Mouse (Mus musculus) forebrain, postnatal 0 days (tissue): ENCODE data around the gene Fam102b. TPM values are rescaled to one million over a fixed set of nuclear protein-coding genes. Genes with fewer than 3 reads are reported as not detected.
A peak's percentile ranks its signal among the peaks of the same experiment; 100 is the strongest.

ENCODE experiments used
- ATAC-seq: fragments of 200-750 bp; cut with Nextera tagmentation; 2 replicates; pipeline ENCODE4 v1.8.0; 2017; ENCODE audit warnings: mild to moderate bottlenecking, moderate library complexity
- DNase-seq: peaks from one replicate; pipeline ENCODE4 v3.0.0-alpha.2; 2015
- H3K27ac ChIP-seq: fragments of 300-500 bp; sonication (generic); 2 replicates; pipeline ENCODE4 v1.5.1; 2014; ENCODE audit warnings: low read depth, mild to moderate bottlenecking, antibody characterized with exemption, low read length, moderate library complexity, mixed read lengths
- H3K27me3 ChIP-seq: fragments of 300-500 bp; sonication (generic); 2 replicates; pipeline ENCODE4 v1.6.1; 2014; ENCODE audit warnings: mild to moderate bottlenecking, low read length, mixed read lengths; ENCODE audit not compliant: insufficient read depth
- H3K36me3 ChIP-seq: fragments of 300-500 bp; sonication (generic); 2 replicates; pipeline ENCODE4 v1.6.1; 2014; ENCODE audit warnings: mild to moderate bottlenecking, moderate library complexity; ENCODE audit not compliant: insufficient read depth
- H3K4me1 ChIP-seq: fragments of 300-500 bp; sonication (generic); 2 replicates; pipeline ENCODE4 v1.6.1; 2014; ENCODE audit warnings: antibody characterized with exemption; ENCODE audit not compliant: insufficient read depth
- H3K4me2 ChIP-seq: fragments of 300-500 bp; sonication (generic); 2 replicates; pipeline ENCODE4 v1.6.1; 2014; ENCODE audit warnings: low read depth, mild to moderate bottlenecking, moderate library complexity
- H3K4me3 ChIP-seq: fragments of 300-500 bp; sonication (generic); 2 replicates; pipeline ENCODE4 v1.5.1; 2014; ENCODE audit warnings: low read depth, low read length, mixed read lengths
- H3K9ac ChIP-seq: fragments of 300-500 bp; sonication (generic); 2 replicates; pipeline ENCODE4 v1.6.1; 2014; ENCODE audit warnings: mild to moderate bottlenecking
- H3K9me3 ChIP-seq: fragments of 300-500 bp; sonication (generic); 2 replicates; pipeline ENCODE4 v1.6.1; 2016; ENCODE audit warnings: low read length
- CTCF ChIP-seq: sonication (generic); IDR thresholded peaks from 2 replicates; pipeline ENCODE4 v1.5.1; 2016; ENCODE audit warnings: antibody characterized with exemption, control low read depth, low read depth
- WGBS: fragments of 180-500 bp; shearing (Covaris S2); extraction: QIAGEN DNeasy Blood & Tissue Kit; methylation state at CpG from one replicate; pipeline ENCODE4 v1.1.7; 2014; 5-methylcytosine and 5-hydroxymethylcytosine counted together
- polyA plus RNA-seq: library from polyadenylated mRNA; unstranded; fragments of >200 nt; fragmentation: Nextera tagmentation; extraction: Ambion mirVana; gene quantifications from 2 replicates; pipeline ENCODE4 v1.2.1, GENCODE M21; 2015
- total RNA-seq: library from RNA; depleted of rRNA; stranded (reverse); fragments of >200 nt; gene quantifications from 2 replicates; pipeline ENCODE4 v1.2.3, GENCODE M21; 2014

Fam102b gene
- total and polyA plus RNA-seq, 2 experiments from 2014 or later = 26.8 to 99.9 TPM

DNA sequence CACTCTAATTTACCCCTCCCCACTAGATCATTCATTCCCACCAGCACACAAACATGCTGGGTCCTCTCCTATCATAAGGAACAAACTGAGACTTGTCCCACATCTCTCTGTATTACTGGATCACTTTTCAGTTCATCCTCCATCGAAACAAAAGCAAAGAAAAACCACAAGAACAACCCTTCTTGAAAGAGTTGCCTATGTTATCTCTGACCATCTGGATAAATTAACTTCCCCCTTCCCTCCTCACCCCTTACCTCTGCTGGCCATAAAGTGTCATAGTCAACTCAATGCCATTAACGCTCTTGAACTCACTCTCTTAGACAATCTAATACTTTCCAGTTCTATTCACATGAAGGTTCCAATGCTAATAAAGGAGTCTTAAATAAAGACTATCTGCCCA lies 32.9 kb downstream of the Fam102b start:
- H3K4me2 ChIP-seq = no peak overlapping the region
- H3K36me3 ChIP-seq = peaks cover 26% of the 10 kb centered on the region
- no peak overlapping the region for H3K27ac ChIP-seq
- no peaks in the 10 kb centered on the region for H3K4me1 ChIP-seq
- ATAC-seq (no peak), DNase-seq (no peak)
- H3K9me3 ChIP-seq = no peaks in the 10 kb centered on the region
- WGBS = 98% methylated on average over 2 of the region's 2 CpGs
- no peak overlapping the region for H3K9ac ChIP-seq
- no peak overlapping the region for H3K4me3 ChIP-seq
- H3K27me3 ChIP-seq = no peaks in the 10 kb centered on the region
- no peak for TF ChIP-seq CTCF

- no peak overlapping the region for H3K9ac ChIP-seq
- no peaks in the 10 kb centered on the region for H3K27me3 ChIP-seq
- no peak overlapping the region for H3K4me3 ChIP-seq
- no peaks in the 10 kb centered on the region for H3K4me1 ChIP-seq
- 83% methylated on average over 9 of the region's 9 CpGs for WGBS
- H3K27ac ChIP-seq = no peak overlapping the region
- no peak for TF ChIP-seq CTCF
- peaks cover 38% of the 10 kb centered on the region for H3K36me3 ChIP-seq
- no peak overlapping the region for H3K4me2 ChIP-seq
- no peak for DNase-seq
- H3K9me3 ChIP-seq = no peaks in the 10 kb centered on the region
- ATAC-seq = no peak
Observed at GRCm38 (mm10) chr3:108989971-108990548, 37.3 kb downstream of the Fam102b start.

GRCm38 (mm10) chr3:108987009-108987659 lies 40.3 kb downstream of the Fam102b start:
- no peak overlapping the region for H3K9ac ChIP-seq
- no peaks in the 10 kb centered on the region for H3K27me3 ChIP-seq
- peak overlapping the region; percentile 59 for H3K27ac ChIP-seq
- no peaks in the 10 kb centered on the region for H3K4me1 ChIP-seq
- H3K36me3 ChIP-seq = peaks cover 42% of the 10 kb centered on the region
- DNase-seq = peak; percentile 11
- no peaks in the 10 kb centered on the region for H3K9me3 ChIP-seq
- no peak overlapping the region for H3K4me3 ChIP-seq
- 56% methylated on average over 12 of the region's 12 CpGs for WGBS
- peak; percentile 63 for ATAC-seq
- no peak for TF ChIP-seq CTCF
- H3K4me2 ChIP-seq = no peak overlapping the region

DNA sequence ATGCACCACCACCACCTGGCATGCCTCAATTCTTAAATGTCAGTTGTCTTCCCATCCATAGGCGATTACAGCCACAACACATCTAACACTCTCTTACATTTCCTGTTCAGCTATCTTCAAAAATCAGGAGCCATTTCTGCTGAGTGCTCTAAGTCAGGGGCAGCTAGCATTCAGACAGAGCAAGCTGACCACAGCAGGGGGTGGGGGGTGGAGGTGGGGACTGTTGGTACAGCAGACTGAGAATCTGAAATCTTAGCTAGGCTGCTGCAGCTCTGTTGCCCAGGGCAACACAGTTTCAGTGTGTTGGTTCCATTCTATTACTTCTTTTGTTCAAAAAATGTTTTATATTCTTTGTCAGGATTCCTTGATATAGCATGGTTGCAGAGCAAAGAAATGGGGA lies 40.9 kb downstream of the Fam102b start:
- TF ChIP-seq CTCF = no peak
- H3K27ac ChIP-seq = no peak overlapping the region
- 65% methylated on average over 1 of the region's 1 CpGs for WGBS
- no peaks in the 10 kb centered on the region for H3K9me3 ChIP-seq
- DNase-seq (peak; percentile 31), ATAC-seq (peak; percentile 83)
- no peak overlapping the region for H3K4me3 ChIP-seq
- no peak overlapping the region for H3K9ac ChIP-seq
- H3K36me3 ChIP-seq = peaks cover 37% of the 10 kb centered on the region
- H3K4me1 ChIP-seq = no peaks in the 10 kb centered on the region
- H3K4me2 ChIP-seq = no peak overlapping the region
- no peaks in the 10 kb centered on the region for H3K27me3 ChIP-seq

GRCm38 (mm10) chr3:108983989-108984388 lies 43.4 kb downstream of the Fam102b start:
- Histone ChIP-seq H3K4me2 (no peak overlapping the region), H3K9ac (no peak overlapping the region), H3K36me3 (peaks cover 35% of the 10 kb centered on the region), H3K27ac (no peak overlapping the region), H3K9me3 (no peaks in the 10 kb centered on the region), H3K4me1 (no peaks in the 10 kb centered on the region), H3K27me3 (no peaks in the 10 kb centered on the region), H3K4me3 (no peak overlapping the region)
- no peak for TF ChIP-seq CTCF
- ATAC-seq (no peak), DNase-seq (no peak)
- 86% methylated on average over 5 of the region's 5 CpGs for WGBS

- 81% methylated on average over 6 of the region's 6 CpGs for WGBS
- no peaks in the 10 kb centered on the region for H3K4me1 ChIP-seq
- H3K9ac ChIP-seq = no peak overlapping the region
- no peak overlapping the region for H3K4me3 ChIP-seq
- TF ChIP-seq CTCF = no peak
- peaks cover 44% of the 10 kb centered on the region for H3K36me3 ChIP-seq
- no peak for ATAC-seq
- DNase-seq = no peak
- no peaks in the 10 kb centered on the region for H3K9me3 ChIP-seq
- H3K27me3 ChIP-seq = no peaks in the 10 kb centered on the region
- H3K4me2 ChIP-seq = no peak overlapping the region
- H3K27ac ChIP-seq = no peak overlapping the region
Observed at GRCm38 (mm10) chr3:108981946-108982345, 45.5 kb downstream of the Fam102b start.

GRCm38 (mm10) chr3:108977340-108978030 lies 49.9 kb downstream of the Fam102b start:
- H3K27me3 ChIP-seq = no peaks in the 10 kb centered on the region
- no peaks in the 10 kb centered on the region for H3K4me1 ChIP-seq
- DNase-seq = no peak
- TF ChIP-seq CTCF = peak; percentile 25
- H3K4me2 ChIP-seq = no peak overlapping the region
- no peak overlapping the region for H3K27ac ChIP-seq
- H3K4me3 ChIP-seq = no peak overlapping the region
- H3K9me3 ChIP-seq = no peaks in the 10 kb centered on the region
- 96% methylated on average over 13 of the region's 13 CpGs for WGBS
- no peak overlapping the region for H3K9ac ChIP-seq
- peaks cover 36% of the 10 kb centered on the region for H3K36me3 ChIP-seq
- ATAC-seq = no peak
